Mouse (Mus musculus): ENCODE measurements around the gene Nms. TPM values are rescaled to one million over a fixed set of nuclear protein-coding genes. Genes with fewer than 3 reads are reported as not detected.

The Nms gene
- not detected in 2 replicates for polyA plus RNA-seq (2016; fragmentation: Nextera tagmentation; extraction: Ambion mirVana)

DNA sequence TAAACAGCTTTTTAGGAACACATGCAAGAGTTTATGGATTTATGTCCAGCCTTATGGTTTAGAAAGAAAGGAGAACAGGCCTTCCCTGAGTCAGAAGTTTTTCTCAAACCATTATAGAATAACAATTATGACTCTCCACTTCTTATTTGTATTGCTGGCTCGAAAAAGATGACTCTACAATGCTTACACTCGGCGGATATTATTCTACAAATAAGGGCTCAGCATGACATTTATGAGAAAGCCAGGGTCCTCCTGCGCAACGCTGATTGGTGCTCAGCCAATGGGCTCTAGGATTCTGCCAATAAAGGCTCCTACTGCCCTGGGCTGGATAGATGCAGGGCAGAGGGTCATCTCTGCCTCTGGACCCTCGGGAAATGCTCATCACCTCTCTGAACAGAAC, at the start of gene Nms:
Gene Nms (plus strand): TSS at position 301 of the 400 bp plus-strand sequence.
- no peak within 1 kb of the TSS for H3K27ac ChIP-seq
- H3K4me3 ChIP-seq, result no peak within 1 kb of the TSS
- no peaks in the 10 kb centered on the region for H3K4me1 ChIP-seq
- DNase-seq (ENCODE audit: low spot score), result no peak
- H3K27me3 ChIP-seq (ENCODE audit: low read depth, poor library complexity, severe bottlenecking), result no peaks in the 10 kb centered on the region
- 74% methylated on average over 6 of the region's 6 CpGs for WGBS
- H3K36me3 ChIP-seq, result no peaks in the 10 kb centered on the region
- no peaks in the 10 kb centered on the region for H3K9me3 ChIP-seq (replicated peaks)

DNA sequence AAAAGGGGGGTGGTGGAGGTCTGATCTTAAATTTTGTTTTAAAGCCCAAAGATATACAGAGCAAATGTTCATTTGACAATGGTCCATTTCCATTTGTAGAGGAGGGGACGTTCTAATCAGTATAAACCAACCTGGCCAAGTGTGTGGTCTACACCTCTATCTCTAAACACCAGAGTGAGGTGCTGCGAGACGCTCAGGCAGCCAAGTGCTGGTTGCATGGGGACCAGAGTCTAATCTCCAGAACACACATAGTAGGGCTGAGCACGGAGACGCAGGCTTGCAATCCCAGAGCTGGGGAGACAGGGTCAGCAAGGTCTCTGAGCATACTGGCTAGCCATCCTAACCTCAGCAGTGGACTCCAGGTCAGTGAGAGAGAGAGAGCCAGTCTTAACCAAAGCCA, 47.5 kb upstream of the Nms start:
- DNase-seq (ENCODE audit: low spot score), result no peak
- no peak overlapping the region for H3K27ac ChIP-seq
- peaks cover 10% of the 10 kb centered on the region; the same call in 1 of the 2 replicates for H3K27me3 ChIP-seq (ENCODE audit: low read depth, poor library complexity, severe bottlenecking)
- H3K9me3 ChIP-seq (replicated peaks), result no peaks in the 10 kb centered on the region
- peaks cover 22% of the 10 kb centered on the region for H3K4me1 ChIP-seq
- no peak overlapping the region for H3K4me3 ChIP-seq
- H3K36me3 ChIP-seq, result no peaks in the 10 kb centered on the region
- 89% methylated on average over 5 of the region's 5 CpGs for WGBS

GRCm38 (mm10) chr1:38893081-38893480, 45.9 kb upstream of the Nms start:
- no peak overlapping the region for H3K27ac ChIP-seq
- WGBS, result 53% methylated on average over 5 of the region's 5 CpGs

GRCm38 (mm10) chr1:38897431-38898248, 41.3 kb upstream of the Nms start, which contains the start of gene Chst10:
Gene Chst10, minus strand, starts transcription at chr1:38898161.
- peak within 1 kb of the TSS; percentile 89 for H3K27ac ChIP-seq
- no peaks in the 10 kb centered on the region for H3K9me3 ChIP-seq (replicated peaks)
- peaks cover 35% of the 10 kb centered on the region; the same call in 1 of the 2 replicates for H3K27me3 ChIP-seq (ENCODE audit: low read depth, poor library complexity, severe bottlenecking)
- no peaks in the 10 kb centered on the region for H3K36me3 ChIP-seq
- peaks cover 21% of the 10 kb centered on the region for H3K4me1 ChIP-seq
- peak; percentile 87 for DNase-seq (ENCODE audit: low spot score)
- peak within 1 kb of the TSS; percentile 79 for H3K4me3 ChIP-seq
- WGBS, result under 1% methylated on average over 67 of the region's 67 CpGs

More at GRCm38 (mm10) chr1:38893081-38893480, 45.9 kb upstream of the Nms start:
- Histone ChIP-seq H3K9me3 (replicated peaks) (no peaks in the 10 kb centered on the region), H3K27me3 (ENCODE audit: low read depth, poor library complexity, severe bottlenecking) (peaks cover 24% of the 10 kb centered on the region; the same call in 1 of the 2 replicates), H3K36me3 (no peaks in the 10 kb centered on the region), H3K4me1 (peaks cover 26% of the 10 kb centered on the region), H3K4me3 (no peak overlapping the region)
- no peak for DNase-seq (ENCODE audit: low spot score)

GRCm38 (mm10) chr1:38902571-38902970, 36.4 kb upstream of the Nms start:
- Histone ChIP-seq H3K4me1 (peaks cover 3% of the 10 kb centered on the region; the same call in 1 of the 2 replicates), H3K9me3 (replicated peaks) (no peaks in the 10 kb centered on the region), H3K36me3 (no peaks in the 10 kb centered on the region), H3K4me3 (no peak overlapping the region), H3K27me3 (ENCODE audit: low read depth, poor library complexity, severe bottlenecking) (peaks cover 15% of the 10 kb centered on the region; the same call in 1 of the 2 replicates), H3K27ac (no peak overlapping the region)
- DNase-seq (ENCODE audit: low spot score), result no peak
- 77% methylated on average over 5 of the region's 5 CpGs for WGBS

DNA sequence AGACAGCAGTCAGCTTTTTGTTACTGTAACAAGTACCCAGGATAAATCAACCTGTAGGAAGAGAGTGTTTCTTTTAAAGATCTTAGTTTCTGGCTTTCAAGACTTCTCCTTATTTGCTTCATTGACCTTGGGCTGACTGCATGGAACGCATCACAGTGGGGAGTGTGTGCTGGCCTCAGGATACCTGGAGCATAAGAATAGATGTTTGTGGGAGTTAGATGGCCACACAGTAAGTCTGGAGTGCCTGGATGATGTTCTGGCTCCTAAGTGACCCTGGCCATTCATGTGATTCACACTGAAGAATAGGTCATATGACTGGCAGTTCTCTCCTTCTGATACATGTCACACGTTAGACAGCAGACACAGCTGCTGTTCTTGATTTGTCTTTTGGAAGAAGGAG, 35.0 kb upstream of the Nms start:
- Histone ChIP-seq H3K27ac (no peak overlapping the region), H3K36me3 (no peaks in the 10 kb centered on the region), H3K4me1 (no peaks in the 10 kb centered on the region), H3K27me3 (ENCODE audit: low read depth, poor library complexity, severe bottlenecking) (peaks cover 5% of the 10 kb centered on the region; the same call in 1 of the 2 replicates), H3K4me3 (no peak overlapping the region), H3K9me3 (replicated peaks) (no peaks in the 10 kb centered on the region)
- no peak for DNase-seq (ENCODE audit: low spot score)
- WGBS, result 81% methylated on average over 2 of the region's 2 CpGs

DNA sequence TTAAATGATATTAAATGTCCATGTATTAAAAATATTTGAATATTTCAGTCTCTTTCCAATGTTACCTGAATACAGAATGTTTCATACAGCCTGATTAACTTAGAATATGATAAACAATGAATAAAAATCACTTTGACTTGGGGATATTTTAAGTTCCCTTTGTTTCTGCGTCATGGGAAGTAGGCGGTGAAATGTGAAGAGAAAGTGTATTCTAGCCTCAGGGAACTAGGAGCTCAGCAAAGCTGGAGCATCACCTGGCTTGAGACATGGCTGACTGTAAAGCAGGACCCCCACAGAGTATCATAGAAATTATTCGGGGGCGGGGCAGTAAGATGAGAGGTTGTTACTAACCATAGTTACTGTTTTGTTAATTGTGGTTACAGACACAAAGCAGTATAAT, 10.0 kb upstream of the Nms start:
- Histone ChIP-seq H3K27me3 (ENCODE audit: low read depth, poor library complexity, severe bottlenecking) (no peaks in the 10 kb centered on the region), H3K9me3 (replicated peaks) (no peaks in the 10 kb centered on the region), H3K4me3 (no peak overlapping the region), H3K36me3 (no peaks in the 10 kb centered on the region), H3K4me1 (no peaks in the 10 kb centered on the region), H3K27ac (no peak overlapping the region)
- no peak for DNase-seq (ENCODE audit: low spot score)
- WGBS, result 87% methylated on average over 4 of the region's 4 CpGs

DNA sequence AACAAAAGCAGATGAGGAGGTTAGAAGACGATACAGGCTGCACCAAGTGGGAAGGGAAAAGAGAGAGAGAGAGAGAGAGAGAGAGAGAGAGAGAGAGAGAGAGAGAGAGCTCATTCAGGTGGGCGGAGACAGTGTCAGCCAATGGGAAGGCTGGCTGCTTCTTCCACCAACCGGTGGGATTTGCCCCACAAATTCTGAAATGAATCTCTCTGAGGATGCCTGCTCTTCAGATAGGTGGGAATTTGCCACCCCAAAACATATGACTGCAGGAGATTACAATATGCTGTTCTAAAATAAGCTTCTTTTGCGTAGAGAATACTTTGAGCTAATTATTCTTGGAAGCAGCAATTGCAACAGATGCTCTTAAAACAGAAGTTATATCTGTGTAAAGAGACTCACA, 9.5 kb upstream of the Nms start:
- Histone ChIP-seq H3K4me3 (no peak overlapping the region), H3K36me3 (no peaks in the 10 kb centered on the region), H3K4me1 (no peaks in the 10 kb centered on the region), H3K27ac (no peak overlapping the region), H3K9me3 (replicated peaks) (no peaks in the 10 kb centered on the region), H3K27me3 (ENCODE audit: low read depth, poor library complexity, severe bottlenecking) (no peaks in the 10 kb centered on the region)
- 66% methylated on average over 4 of the region's 4 CpGs for WGBS
- DNase-seq (ENCODE audit: low spot score), result no peak

- Histone ChIP-seq H3K9me3 (replicated peaks) (no peaks in the 10 kb centered on the region), H3K27me3 (ENCODE audit: low read depth, poor library complexity, severe bottlenecking) (no peaks in the 10 kb centered on the region), H3K4me3 (no peak overlapping the region), H3K27ac (no peak overlapping the region), H3K36me3 (no peaks in the 10 kb centered on the region), H3K4me1 (no peaks in the 10 kb centered on the region)
- DNase-seq (ENCODE audit: low spot score), result no peak
- WGBS, result 69% methylated on average over 8 of the region's 8 CpGs
Observed at GRCm38 (mm10) chr1:38930767-38931166, 8.2 kb upstream of the Nms start.

DNA sequence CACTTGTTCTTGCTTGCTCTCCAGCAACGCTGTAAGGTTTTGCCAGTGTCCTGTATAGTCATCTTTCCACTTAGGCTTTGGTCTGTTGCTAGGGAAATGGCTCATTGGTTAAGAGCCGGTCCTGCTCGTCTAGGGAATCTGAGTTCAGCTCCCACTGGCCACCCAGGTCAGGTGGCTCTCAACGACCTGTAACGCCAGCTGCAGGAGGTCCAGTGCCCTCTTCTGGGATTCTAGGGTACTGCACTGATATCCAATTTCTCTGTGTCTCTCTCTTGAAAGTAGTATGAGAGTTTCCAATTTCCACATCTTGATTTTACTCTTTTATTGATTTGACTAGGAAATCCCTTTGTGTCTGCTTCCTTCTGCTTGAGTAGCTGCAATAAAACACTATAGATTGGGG, 4.3 kb upstream of the Nms start:
- Histone ChIP-seq H3K4me3 (no peak overlapping the region), H3K4me1 (no peaks in the 10 kb centered on the region), H3K27ac (no peak overlapping the region), H3K36me3 (no peaks in the 10 kb centered on the region), H3K9me3 (replicated peaks) (no peaks in the 10 kb centered on the region), H3K27me3 (ENCODE audit: low read depth, poor library complexity, severe bottlenecking) (no peaks in the 10 kb centered on the region)
- peak; percentile 34 for DNase-seq (ENCODE audit: low spot score)
- 38% methylated on average over 5 of the region's 5 CpGs for WGBS

DNA sequence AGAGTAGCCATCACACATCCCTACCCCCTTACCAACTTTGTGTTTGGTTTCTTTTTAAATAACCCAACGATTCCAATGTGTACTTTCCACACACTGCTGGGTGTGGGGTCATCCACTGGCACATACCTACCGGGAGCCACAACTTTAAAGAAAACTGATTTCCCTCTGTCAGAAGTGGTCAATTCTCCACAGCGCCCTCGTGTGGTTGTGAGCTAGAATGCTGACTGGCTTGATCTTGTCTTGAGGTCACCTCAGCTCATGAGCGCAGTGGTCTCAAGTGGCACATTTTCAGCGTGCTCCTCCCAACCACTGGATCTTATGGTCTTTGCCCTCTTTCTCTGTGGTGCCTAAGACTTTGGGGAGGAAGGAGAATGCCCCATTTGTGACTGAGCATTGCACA, 2.2 kb upstream of the Nms start:
- 24% methylated on average over 6 of the region's 6 CpGs for WGBS
- peak; percentile 74 for DNase-seq (ENCODE audit: low spot score)
- no peak overlapping the region for H3K4me3 ChIP-seq
- H3K36me3 ChIP-seq, result no peaks in the 10 kb centered on the region
- no peak overlapping the region for H3K27ac ChIP-seq
- H3K9me3 ChIP-seq (replicated peaks), result no peaks in the 10 kb centered on the region
- no peaks in the 10 kb centered on the region for H3K4me1 ChIP-seq
- no peaks in the 10 kb centered on the region for H3K27me3 ChIP-seq (ENCODE audit: low read depth, poor library complexity, severe bottlenecking)

GRCm38 (mm10) chr1:38939608-38940007, 659 bp downstream of the Nms start:
- H3K4me3 ChIP-seq, result no peak overlapping the region
- WGBS, result 5% methylated on average over 5 of the region's 5 CpGs

GRCm38 (mm10) chr1:38956457-38956856, 17.5 kb downstream of the Nms start:
- Histone ChIP-seq H3K9me3 (replicated peaks) (no peaks in the 10 kb centered on the region), H3K27me3 (ENCODE audit: low read depth, poor library complexity, severe bottlenecking) (no peaks in the 10 kb centered on the region), H3K4me1 (no peaks in the 10 kb centered on the region), H3K27ac (no peak overlapping the region), H3K36me3 (no peaks in the 10 kb centered on the region), H3K4me3 (no peak overlapping the region)
- 94% methylated on average over 3 of the region's 3 CpGs for WGBS
- no peak for DNase-seq (ENCODE audit: low spot score)

More at GRCm38 (mm10) chr1:38939608-38940007, 659 bp downstream of the Nms start:
- H3K36me3 ChIP-seq, result no peaks in the 10 kb centered on the region
- no peaks in the 10 kb centered on the region for H3K27me3 ChIP-seq (ENCODE audit: low read depth, poor library complexity, severe bottlenecking)
- DNase-seq (ENCODE audit: low spot score), result peak; percentile 74
- no peaks in the 10 kb centered on the region for H3K4me1 ChIP-seq
- no peaks in the 10 kb centered on the region for H3K9me3 ChIP-seq (replicated peaks)
- H3K27ac ChIP-seq, result no peak overlapping the region

Data from limb, embryonic 10.5 days (tissue).